Mouse (Mus musculus) right cerebral cortex, adult 18-20 months (tissue): Measurements from ENCODE around the gene Insl5.

Source experiments
- DNase-seq: peaks from one replicate; pipeline ENCODE4 v3.0.0; 2022; ENCODE audit warnings: mixed read lengths

The Insl5 gene

GRCm38 (mm10) chr4:103026621-103027020 is at the start of gene Insl5:
TSS of gene Insl5 (minus strand) at chr4:103026842.
- DNase-seq, result no peak

GRCm38 (mm10) chr4:103070631-103071030 is 44.0 kb upstream of the Insl5 start:
- DNase-seq, result no peak

DNA sequence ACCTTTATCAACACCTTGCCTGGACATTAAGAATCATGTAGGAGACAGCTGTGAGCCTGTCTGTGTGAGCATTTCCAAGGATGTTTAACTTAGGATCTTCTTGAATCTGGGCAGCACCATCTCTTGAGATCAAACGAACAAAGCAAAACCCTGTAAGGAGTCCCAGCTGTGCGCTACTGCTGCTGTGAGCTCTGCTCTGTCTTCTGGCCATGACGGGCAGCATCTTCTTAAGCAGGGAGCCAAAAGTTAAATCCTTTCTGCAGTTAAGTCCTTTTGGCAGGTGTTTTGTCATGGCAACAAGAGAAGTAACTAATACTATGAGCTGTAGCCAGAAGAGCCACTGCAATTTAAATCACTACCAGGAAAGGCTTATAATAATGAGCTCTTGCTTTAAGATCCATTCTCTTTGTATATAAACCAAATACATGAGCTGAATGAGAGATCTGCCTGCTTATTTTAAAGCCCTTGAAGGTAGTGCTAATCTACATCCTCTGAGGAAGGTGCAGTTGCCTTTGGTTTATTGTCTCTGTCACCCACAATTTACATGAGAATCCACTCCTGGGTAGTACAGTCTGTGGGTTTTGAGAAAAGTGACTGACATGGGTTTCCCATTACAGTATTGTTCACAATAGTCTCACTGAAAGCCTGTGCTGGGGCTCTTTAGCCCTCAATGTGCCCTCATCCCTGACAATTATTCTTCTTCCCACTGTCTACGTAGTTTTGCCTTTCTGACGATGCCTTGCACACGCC is 41.4 kb upstream of the Insl5 start:
- no peak for DNase-seq

DNA sequence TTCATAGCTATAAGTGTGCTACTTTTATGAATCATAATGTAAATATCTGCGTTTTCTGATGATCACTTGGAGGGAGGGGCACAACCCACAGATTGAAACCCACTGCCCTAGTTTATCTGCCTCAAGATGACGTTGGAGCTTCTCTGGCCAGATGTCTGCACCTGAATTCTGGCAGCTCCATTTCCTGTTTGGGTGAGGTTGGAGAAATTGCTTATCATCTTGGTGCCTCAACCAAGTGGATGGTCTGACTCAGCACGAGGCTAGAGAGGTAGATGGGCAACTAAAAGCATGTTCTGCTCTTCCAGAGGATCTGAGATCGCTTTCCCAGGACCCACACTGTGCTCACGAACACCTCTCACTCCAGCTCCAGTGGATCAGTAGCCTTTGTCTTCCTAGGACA is 38.3 kb upstream of the Insl5 start:
- DNase-seq, result no peak

GRCm38 (mm10) chr4:103064421-103064820 is 37.8 kb upstream of the Insl5 start:
- DNase-seq, result no peak

DNA sequence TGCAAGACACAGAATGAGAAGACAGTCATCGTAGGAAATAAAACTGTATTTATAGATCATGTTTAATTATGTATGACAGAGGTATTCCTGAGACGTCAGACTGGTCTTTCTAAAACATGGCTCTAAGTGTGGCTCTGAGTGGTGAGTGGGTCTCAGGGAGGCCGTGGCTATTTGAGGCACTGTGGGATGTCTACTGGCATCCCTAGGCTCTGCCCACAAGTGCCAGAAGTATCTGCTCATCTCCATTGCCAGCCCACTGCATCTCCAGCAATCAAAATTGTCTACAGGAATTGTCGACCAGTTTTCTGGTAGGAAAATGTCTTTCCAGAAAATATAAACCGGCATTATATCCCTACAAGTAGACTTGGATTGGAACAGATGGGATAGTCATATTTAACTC is 30.3 kb upstream of the Insl5 start:
- DNase-seq, result peak; percentile 3

DNA sequence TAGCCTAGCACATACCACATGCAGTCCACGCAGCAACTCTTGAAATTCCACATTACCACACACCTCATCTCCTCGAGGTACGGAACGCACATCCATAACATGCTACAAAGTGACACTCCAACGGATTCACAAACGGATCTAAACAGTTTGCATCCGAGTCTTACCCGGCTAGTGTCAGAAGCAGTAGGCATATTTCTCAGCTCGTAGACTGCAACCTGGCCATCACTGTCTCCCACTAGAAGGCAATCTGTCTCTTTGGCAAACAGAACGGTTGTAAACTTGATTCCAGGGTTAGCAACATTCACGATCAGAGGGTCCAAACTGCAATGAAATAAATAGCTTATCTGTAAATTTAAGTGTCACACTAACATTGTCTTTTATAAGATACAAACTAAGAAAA is 21.4 kb upstream of the Insl5 start:
- DNase-seq, result no peak

GRCm38 (mm10) chr4:103042997-103043396 is 16.4 kb upstream of the Insl5 start:
- DNase-seq, result no peak

- no peak for DNase-seq
Measured at GRCm38 (mm10) chr4:103039838-103040191, 13.2 kb upstream of the Insl5 start.

DNA sequence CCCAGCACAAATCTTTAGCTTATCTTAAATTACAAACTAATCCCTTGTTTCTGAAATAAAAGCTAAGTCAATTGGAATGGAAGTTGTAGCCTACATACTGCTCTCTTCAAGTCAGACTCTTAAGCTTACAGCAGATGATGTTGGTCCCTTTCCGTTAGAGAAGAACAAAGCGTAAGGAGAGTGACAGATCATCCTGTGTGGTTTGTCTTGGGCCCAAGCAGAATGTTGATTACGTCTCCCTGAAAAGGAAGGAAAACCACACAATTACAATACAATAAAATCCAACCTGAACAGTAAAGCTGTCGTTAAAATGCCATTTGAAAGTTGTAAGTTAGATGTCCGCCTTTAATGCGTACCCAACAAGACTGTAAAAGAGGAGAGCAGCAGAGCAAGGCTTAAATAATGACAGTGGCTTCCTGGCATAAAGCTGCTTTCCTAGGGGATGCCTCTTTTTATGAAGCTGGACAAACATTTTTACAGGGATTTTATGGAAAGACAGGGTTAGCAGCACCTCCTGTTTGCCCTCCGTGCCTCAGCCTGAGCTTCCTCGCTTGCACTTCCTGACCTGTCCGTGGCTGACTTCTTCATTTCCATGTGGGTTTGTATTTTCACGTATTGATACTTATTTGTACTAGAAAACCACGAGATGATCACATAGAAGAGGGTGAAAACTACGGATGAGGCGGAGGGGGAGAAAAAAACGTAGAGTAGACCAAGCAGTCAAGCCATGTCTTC is 12.6 kb upstream of the Insl5 start:
- DNase-seq, result no peak

DNA sequence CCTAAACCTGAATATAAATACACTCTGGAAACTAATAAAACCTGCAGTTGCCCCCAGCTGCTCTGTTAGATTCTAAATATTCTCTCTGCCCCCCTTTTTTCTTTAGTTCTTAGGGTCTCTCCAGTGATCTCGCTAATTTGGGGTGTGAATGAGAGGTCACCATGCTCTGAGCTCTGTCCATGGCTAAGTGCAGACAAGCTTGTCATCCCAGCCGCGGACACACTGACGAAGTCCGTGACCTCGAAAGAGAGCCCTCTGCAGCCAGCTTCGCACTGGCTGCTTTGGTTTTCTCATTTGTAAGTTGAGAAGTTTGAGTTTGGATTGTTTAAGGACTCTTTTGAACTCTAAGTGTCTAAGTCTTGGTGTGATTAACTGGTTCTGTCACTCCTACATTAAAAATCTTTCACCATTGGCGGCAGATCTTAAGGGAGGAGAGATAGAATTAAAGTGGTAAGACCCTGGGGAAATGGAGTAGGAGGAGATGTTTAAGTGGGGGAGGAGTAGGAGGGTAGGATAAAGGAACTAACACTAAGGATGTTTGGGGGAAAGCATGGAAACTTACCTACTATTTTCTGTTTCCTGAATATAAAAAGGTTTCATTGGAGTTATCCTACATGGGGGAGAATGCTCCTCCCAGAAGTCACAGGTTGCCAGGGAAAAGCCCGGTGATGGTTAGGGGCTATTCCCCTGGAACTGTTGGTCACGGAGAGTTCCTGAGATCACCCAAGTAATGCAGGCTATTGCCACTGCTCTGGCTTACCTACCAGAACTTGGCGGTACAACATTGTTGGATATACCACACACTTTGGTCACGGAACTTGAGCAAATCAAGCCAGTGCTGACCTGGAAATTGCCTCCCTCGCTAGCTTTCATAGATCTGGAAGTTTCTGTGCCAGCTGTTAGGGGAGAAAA is 1.8 kb upstream of the Insl5 start:
- DNase-seq, result no peak

- no peak for DNase-seq
Measured at GRCm38 (mm10) chr4:103027745-103028144, 1.1 kb upstream of the Insl5 start.

GRCm38 (mm10) chr4:103013490-103013889 is 13.2 kb downstream of the Insl5 start:
- no peak for DNase-seq

DNA sequence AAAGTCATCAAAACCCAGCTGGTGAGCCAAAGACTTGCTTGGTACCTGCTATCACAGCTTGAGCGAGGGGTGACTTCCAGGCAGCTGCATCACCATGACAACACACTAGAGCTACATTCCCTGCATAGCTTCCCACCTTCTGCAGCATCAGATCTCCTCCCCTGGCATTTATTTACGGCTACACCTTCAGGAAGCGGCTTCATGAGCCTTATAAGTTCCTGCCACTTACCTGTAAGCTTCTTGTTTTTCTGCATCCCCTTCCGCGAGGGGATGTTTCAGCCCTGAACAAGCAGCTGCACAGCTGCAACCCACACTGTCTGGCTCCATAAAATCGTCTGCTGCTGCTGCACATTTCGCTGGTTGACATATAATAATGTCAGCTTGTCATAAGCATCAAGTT is 14.8 kb downstream of the Insl5 start:
- DNase-seq, result no peak

DNA sequence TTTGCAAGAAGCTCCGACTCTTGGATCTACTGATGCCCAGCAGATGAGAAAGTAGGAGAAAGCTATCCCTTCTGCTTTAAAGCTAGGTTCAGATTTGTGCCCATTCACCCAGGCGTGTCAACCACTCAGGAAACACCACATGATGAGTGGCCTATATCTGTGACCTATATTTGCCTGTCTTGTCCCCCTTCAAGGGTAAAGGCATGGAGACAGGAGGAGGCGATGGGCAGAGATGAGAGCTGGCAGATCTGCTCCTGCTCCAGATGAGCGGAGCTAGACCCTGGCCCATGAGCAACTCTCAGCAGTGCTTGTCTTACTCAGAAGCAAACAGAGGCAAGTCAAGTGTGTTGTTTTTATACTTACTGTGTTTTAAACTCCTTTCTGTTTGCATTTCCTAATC is 15.9 kb downstream of the Insl5 start:
- DNase-seq, result no peak

DNA sequence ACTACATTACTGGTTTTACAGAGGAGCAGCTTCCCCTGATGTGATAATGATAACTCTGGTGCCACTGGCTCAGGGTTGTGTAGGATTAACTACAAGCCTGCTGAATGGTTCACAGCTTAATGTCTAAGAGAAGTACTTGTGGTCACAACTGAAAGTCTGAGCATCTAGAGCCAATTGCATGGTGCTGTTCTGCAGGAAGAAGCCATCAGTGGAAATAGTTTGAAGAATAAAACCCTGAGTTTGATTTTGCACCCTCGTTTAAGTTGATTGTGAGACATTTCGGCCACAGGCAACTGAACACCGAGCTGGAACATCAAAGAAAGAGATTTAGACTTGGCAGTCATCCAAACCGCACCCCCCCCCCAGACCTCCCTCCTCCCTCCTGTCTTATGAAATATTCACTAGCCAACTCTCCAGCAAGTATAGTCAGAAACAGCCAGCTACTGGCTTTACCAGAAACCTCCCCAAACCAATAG is 19.7 kb downstream of the Insl5 start:
- no peak for DNase-seq

- DNase-seq, result no peak
Measured at GRCm38 (mm10) chr4:103006266-103006665, 20.4 kb downstream of the Insl5 start.

- no peak for DNase-seq
Measured at GRCm38 (mm10) chr4:103005190-103005945, 21.3 kb downstream of the Insl5 start.

DNA sequence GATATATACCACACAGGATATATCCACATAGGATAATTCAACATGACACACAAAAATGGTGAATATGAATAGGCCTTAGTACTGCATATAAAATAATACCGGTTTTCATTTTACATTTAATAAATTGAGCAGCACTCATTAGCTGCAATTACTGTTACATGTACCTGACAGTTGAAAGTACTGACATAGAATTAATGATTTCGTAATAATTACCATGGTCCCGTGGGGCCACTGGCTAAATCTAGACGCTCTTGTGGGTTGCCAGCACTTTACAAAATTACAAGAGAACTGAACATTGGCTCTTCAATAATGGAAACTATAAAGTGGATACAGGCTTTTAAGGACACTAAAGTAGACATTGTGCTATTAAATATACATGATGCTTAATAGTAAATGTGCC is 22.0 kb downstream of the Insl5 start:
- no peak for DNase-seq

DNA sequence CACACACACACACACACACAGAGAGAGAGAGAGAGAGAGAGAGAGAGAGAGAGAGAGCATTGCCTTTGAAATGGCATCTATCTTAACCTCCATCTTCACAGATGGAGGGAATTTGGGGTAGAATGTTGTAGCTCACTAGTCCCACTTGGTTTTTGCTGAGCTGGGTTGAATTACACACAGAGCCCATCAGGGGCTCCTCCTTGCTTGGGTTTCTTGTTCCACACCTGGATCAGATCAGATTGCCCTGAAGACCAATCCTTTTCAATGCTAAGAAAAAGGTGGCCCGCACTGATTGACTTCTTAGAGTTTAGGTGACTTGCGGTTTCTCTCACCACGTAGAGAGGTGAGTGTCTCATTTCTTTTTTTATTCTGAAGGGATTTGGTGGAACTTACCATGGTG is 35.0 kb downstream of the Insl5 start:
- DNase-seq, result no peak

GRCm38 (mm10) chr4:102990595-102991340 is 35.9 kb downstream of the Insl5 start:
- DNase-seq, result no peak

DNA sequence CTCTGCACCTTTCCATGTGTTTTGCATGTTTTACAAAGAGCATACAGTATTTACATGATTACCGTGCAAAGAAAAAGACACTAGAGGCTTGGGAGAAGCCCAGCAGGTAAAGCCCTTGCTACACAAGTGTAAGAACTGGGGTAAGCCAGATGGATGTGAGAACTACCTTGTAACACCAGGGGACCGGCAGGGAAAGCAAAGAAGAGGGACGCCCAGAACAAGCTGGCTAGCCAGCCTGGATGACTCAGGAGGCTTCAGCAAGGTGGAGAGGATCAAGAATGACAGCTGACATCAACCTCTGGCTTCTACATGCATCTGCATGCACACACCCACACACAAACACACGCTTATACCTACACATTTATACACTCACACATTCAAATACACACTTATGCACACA is 36.6 kb downstream of the Insl5 start:
- no peak for DNase-seq
